Mouse (Mus musculus) spleen, adult 2 months (tissue): Measurements from ENCODE around the gene Engase. TPM values are rescaled to one million over a fixed set of nuclear protein-coding genes. Genes with fewer than 3 reads are reported as not detected.

Experiments used
- DNase-seq, 2 experiments: peaks; one replicate each; pipeline versions ENCODE4 v3.0.0 to v3.0.0-alpha.2; 2012 to 2021; ENCODE audit warnings: low spot score in 2 of 2, low read depth in 1 of 2
- H3K27ac ChIP-seq: fragments of 200-500 bp; 2 replicates; pipeline ENCODE4 v1.5.1; 2012; ENCODE audit warnings: low read length, inconsistent platforms; ENCODE audit not compliant: insufficient read depth
- H3K27me3 ChIP-seq: fragments of 200-500 bp; 2 replicates; pipeline ENCODE4 v1.6.1; 2012; ENCODE audit warnings: mild to moderate bottlenecking, moderate library complexity, low read length, inconsistent platforms; ENCODE audit not compliant: control insufficient read depth, insufficient read depth
- H3K36me3 ChIP-seq: fragments of 200-500 bp; 2 replicates; pipeline ENCODE4 v1.6.1; 2012; ENCODE audit warnings: mild to moderate bottlenecking, low read length, inconsistent platforms; ENCODE audit not compliant: control insufficient read depth, insufficient read depth
- H3K4me1 ChIP-seq: fragments of 200-500 bp; 2 replicates; pipeline ENCODE4 v1.6.1; 2011; ENCODE audit warnings: inconsistent platforms; ENCODE audit not compliant: control insufficient read depth, insufficient read depth, insufficient read length
- H3K4me3 ChIP-seq: fragments of 200-500 bp; 2 replicates; pipeline ENCODE4 v1.5.1; 2011; ENCODE audit warnings: mild to moderate bottlenecking, inconsistent platforms; ENCODE audit not compliant: insufficient read depth, insufficient read length; ENCODE audit errors: extremely low read depth
- CTCF ChIP-seq: fragments of 200-500 bp; IDR thresholded peaks from 2 replicates; pipeline ENCODE4 v1.5.1; 2011; ENCODE audit warnings: mild to moderate bottlenecking, inconsistent platforms; ENCODE audit not compliant: insufficient read depth, insufficient read length, insufficient replicate concordance; ENCODE audit errors: extremely low read depth
- POLR2A ChIP-seq: fragments of 200-500 bp; IDR thresholded peaks from 2 replicates; pipeline ENCODE4 v1.6.1; 2011; ENCODE audit warnings: low read depth, low read length, inconsistent platforms
- WGBS: fragments of 180-500 bp; shearing (Covaris S2); methylation state at CpG from one replicate; pipeline ENCODE4 v1.1.7; 2018; 5-methylcytosine and 5-hydroxymethylcytosine counted together
- polyA plus RNA-seq: library from polyadenylated mRNA; depleted of rRNA; stranded (reverse); fragments of >200 nt; gene quantifications from 2 replicates; pipeline ENCODE4 v1.2.3, GENCODE M21; 2012

Engase gene
- polyA plus RNA-seq, 1 experiment: 13.8 TPM

GRCm38 (mm10) chr11:118443201-118443970 is 33.2 kb upstream of the Engase start:
- 37% methylated on average over 11 of the region's 11 CpGs for WGBS
- no peak overlapping the region for H3K27ac ChIP-seq
- no peaks in the 10 kb centered on the region for H3K27me3 ChIP-seq
- no peaks in the 10 kb centered on the region for H3K4me1 ChIP-seq
- TF ChIP-seq CTCF: peak; percentile 88
- TF ChIP-seq POLR2A: no peak
- no peaks in the 10 kb centered on the region for H3K36me3 ChIP-seq
- no peak overlapping the region for H3K4me3 ChIP-seq
- peak in 1 of 2 experiments; percentile 45 for DNase-seq

DNA sequence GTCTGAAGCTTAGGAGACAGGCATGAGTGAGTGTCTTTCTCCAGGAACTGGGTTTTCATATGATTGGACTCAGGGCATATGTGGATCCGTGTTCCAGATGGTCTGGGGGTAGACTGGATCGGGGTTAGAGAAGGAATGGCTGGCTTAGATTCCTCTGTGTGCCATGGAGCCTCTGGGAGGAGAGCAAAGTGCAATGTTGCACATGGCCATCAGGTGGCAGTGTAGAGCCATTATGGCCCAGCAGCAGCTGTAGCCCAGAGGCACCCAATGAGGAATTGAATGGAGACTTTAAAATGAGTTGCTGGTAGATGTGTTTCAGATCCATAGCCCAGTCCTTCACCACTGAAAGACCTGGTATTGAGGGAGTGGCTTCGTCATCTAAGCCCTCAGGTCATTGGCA is 30.8 kb upstream of the Engase start:
- TF ChIP-seq CTCF (peak; percentile 89; the same call in 1 of the 2 replicates), POLR2A (no peak)
- Histone ChIP-seq H3K4me3 (no peak overlapping the region), H3K36me3 (no peaks in the 10 kb centered on the region), H3K27ac (no peak overlapping the region), H3K4me1 (no peaks in the 10 kb centered on the region), H3K27me3 (no peaks in the 10 kb centered on the region)
- WGBS: 12% methylated on average over 3 of the region's 3 CpGs
- DNase-seq: peak; percentile 34 to 53

GRCm38 (mm10) chr11:118447346-118447745 is 29.3 kb upstream of the Engase start:
- Histone ChIP-seq H3K36me3 (no peaks in the 10 kb centered on the region), H3K4me1 (no peaks in the 10 kb centered on the region), H3K4me3 (no peak overlapping the region), H3K27me3 (no peaks in the 10 kb centered on the region), H3K27ac (no peak overlapping the region)
- DNase-seq: no peak
- 89% methylated on average over 4 of the region's 4 CpGs for WGBS
- TF ChIP-seq POLR2A: no peak
- no peak for TF ChIP-seq CTCF

- no peak for TF ChIP-seq POLR2A
- TF ChIP-seq CTCF: no peak
Observed at GRCm38 (mm10) chr11:118448385-118448784, 28.2 kb upstream of the Engase start.

GRCm38 (mm10) chr11:118451211-118451610 is 25.4 kb upstream of the Engase start:
- no peak overlapping the region for H3K4me3 ChIP-seq
- H3K27me3 ChIP-seq: no peaks in the 10 kb centered on the region
- WGBS: 82% methylated on average over 6 of the region's 6 CpGs
- H3K27ac ChIP-seq: no peak overlapping the region
- TF ChIP-seq CTCF (no peak), POLR2A (no peak)
- H3K36me3 ChIP-seq: no peaks in the 10 kb centered on the region
- no peak for DNase-seq
- H3K4me1 ChIP-seq: no peaks in the 10 kb centered on the region

More at GRCm38 (mm10) chr11:118448385-118448784, 28.2 kb upstream of the Engase start:
- no peaks in the 10 kb centered on the region for H3K36me3 ChIP-seq
- 89% methylated on average over 8 of the region's 8 CpGs for WGBS
- DNase-seq: no peak
- no peaks in the 10 kb centered on the region for H3K4me1 ChIP-seq
- H3K27ac ChIP-seq: no peak overlapping the region
- no peak overlapping the region for H3K4me3 ChIP-seq
- H3K27me3 ChIP-seq: no peaks in the 10 kb centered on the region

DNA sequence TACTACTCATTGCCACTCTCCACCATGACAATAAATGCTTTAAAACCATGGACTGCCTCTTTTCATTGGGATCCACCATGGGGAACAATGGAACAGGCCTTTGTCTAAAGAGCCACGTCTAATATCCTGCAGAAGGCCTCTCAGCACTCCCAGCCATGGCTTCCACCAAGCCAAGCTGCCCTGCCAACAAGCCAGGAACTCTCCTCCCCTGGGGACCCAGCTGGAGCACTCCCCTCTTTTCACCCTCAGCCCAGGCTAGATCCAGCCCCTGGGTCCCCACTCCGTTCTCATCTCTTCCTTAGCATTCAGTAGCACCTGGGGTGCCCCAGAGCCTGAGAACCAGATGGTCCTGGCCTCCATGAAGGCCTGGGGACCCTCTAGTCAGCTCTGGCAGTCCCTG is 23.7 kb upstream of the Engase start:
- Histone ChIP-seq H3K36me3 (no peaks in the 10 kb centered on the region), H3K27ac (no peak overlapping the region), H3K4me3 (no peak overlapping the region), H3K27me3 (no peaks in the 10 kb centered on the region), H3K4me1 (no peaks in the 10 kb centered on the region; the same call in 1 of the 2 replicates)
- TF ChIP-seq CTCF: no peak
- no peak for TF ChIP-seq POLR2A
- DNase-seq: no peak
- WGBS: 76% methylated on average over 2 of the region's 2 CpGs
